Mouse (Mus musculus): ENCODE measurements around the gene Arhgef19.

DNA sequence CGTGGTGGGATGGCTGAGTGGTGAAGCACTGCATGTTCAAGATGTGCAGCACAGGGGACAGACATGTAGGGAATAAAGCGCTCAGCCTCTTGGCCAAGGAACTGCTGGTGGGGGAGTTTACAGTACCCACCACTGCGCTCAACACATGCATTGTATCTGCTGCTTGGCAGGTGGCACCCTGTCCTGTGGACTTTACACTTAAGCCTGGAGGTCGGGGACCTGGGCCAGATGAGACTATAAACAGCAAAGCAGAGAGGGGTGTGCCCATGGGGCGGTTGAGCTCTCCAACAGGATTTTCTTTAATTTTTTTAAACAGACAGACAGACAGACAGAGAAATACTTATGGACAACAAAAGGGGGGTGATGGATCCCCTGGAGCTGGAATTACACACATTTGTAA, 32.2 kb upstream of the Arhgef19 start:
- no peak for TF ChIP-seq CTCF (IDR thresholded peaks at IDR 0.05; ENCODE audit: low read depth)
- TF ChIP-seq EP300 (IDR thresholded peaks at IDR 0.05; ENCODE audit: low read depth) = no peak
